Mouse (Mus musculus): ENCODE measurements around the gene Hdac4. TPM values are rescaled to one million over a fixed set of nuclear protein-coding genes. Genes with fewer than 3 reads are reported as not detected.

The Hdac4 gene
- polyA plus RNA-seq, 1 experiment, result 15.4 TPM

GRCm38 (mm10) chr1:92178021-92178895, 17.2 kb downstream of the Hdac4 start:
- no peak for DNase-seq (ENCODE audit: low spot score)

- no peak for DNase-seq (ENCODE audit: low spot score)
Observed at GRCm38 (mm10) chr1:92177599-92177998, 17.9 kb downstream of the Hdac4 start.

GRCm38 (mm10) chr1:92177196-92177595, 18.3 kb downstream of the Hdac4 start:
- no peak for DNase-seq (ENCODE audit: low spot score)

- DNase-seq (ENCODE audit: low spot score), result no peak
Observed at GRCm38 (mm10) chr1:92175266-92175665, 20.2 kb downstream of the Hdac4 start.

- no peak for DNase-seq (ENCODE audit: low spot score)
Observed at GRCm38 (mm10) chr1:92174898-92175255, 20.6 kb downstream of the Hdac4 start.

DNA sequence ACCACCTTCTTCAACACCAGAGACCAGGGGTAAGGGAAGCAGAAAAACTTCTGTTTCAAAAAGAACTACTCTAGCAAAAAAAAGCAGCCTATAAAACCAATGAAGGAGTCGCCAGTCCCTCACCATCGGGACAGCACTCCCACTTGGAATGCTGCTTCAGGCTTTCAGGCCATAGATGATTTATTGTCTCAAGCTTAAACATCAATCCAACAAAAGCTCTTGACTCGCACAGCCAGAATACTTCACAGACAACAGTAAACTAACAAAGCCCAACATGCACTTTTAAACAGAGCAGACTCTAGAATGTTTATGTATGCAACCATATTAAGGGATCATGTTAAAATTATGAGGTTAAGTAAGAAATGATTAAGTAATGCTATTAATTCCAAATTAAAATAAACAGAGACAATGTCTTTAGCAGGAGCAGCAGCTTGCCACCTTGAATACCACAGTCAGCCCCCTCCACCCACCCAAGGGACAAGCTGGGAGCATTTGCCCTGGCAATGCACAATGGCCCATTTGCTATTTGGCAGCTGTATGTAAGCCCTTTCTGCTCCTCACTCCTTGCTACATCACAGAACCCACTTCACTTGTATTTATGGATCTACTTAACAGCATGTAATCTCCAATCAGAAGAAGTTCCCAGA, 21.1 kb downstream of the Hdac4 start:
- no peak for DNase-seq (ENCODE audit: low spot score)

DNA sequence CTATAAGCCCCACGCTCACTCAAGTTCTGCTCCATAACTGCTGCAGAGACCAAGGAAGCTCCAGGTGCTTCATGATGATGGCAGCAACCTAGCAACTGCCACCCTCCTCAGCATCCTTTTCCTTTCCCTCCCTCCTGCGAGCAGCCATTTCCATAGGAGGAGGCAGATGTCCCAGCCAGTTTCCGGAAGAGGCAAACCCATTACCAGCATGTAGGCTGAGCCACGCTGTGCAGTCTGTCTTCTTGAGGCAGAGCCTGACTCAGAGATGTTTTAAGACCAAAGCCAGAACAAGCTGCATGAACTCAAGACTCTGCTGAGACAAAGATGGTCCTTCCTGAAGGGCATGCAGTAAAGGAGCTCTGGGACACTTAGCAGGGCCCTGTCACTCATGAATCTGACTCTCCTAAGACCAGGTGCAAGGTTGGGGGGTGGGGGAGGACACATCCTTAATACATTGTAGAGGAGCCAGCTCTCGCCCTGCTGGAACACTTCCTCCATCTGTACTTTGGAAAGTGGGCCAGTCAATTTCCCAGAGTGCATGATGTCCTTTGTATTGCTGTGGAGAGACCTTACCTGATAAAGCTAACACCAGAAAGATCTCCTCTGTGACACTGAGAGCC, 24.8 kb downstream of the Hdac4 start:
- no peak for DNase-seq (ENCODE audit: low spot score)

- DNase-seq (ENCODE audit: low spot score), result no peak
Observed at GRCm38 (mm10) chr1:92169776-92170055, 25.8 kb downstream of the Hdac4 start.

- DNase-seq (ENCODE audit: low spot score), result no peak
Observed at GRCm38 (mm10) chr1:92168900-92169775, 26.4 kb downstream of the Hdac4 start.

DNA sequence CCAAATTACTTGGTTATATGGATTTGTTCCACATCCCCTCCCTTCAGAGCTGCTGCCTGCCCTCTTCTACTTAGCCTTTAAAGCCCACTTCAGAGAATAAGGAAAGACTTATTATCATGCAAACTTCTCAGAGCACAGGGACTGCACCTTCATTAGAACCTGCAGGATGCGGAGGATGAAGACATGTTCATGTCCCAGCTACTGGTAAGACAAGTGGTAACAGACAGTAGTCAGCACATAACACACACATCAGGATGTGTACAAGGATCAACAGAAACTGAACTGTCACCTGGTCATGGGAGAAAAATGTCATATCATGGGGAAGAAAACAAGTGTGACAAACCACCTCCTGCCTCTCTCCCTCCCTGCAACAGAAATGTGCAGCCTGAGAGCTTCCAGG, 31.6 kb downstream of the Hdac4 start:
- no peak for DNase-seq (ENCODE audit: low spot score)

DNA sequence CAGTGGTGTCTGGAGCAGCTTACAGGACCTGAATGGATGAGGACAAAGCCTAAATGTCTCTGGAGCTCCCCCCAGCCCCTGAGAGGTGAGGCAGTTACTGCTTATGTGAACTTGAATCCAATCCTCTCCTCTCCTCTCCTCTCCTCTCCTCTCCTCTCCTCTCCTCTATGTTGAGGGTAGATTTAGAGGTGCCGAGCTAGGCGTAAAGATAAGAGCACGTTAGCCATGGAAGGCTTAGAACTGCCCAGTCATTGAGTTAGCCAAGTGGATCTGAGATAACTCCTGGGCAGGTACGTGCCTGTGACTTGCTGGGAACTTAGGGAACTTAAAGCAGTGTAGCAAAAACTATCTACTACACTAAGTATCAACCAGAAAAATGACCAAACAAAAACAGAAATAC, 35.7 kb downstream of the Hdac4 start:
- DNase-seq (ENCODE audit: low spot score), result no peak

- no peak for DNase-seq (ENCODE audit: low spot score)
Observed at GRCm38 (mm10) chr1:92150201-92150600, 45.3 kb downstream of the Hdac4 start.

GRCm38 (mm10) chr1:92148527-92148926, 47.0 kb downstream of the Hdac4 start:
- DNase-seq (ENCODE audit: low spot score), result no peak

DNA sequence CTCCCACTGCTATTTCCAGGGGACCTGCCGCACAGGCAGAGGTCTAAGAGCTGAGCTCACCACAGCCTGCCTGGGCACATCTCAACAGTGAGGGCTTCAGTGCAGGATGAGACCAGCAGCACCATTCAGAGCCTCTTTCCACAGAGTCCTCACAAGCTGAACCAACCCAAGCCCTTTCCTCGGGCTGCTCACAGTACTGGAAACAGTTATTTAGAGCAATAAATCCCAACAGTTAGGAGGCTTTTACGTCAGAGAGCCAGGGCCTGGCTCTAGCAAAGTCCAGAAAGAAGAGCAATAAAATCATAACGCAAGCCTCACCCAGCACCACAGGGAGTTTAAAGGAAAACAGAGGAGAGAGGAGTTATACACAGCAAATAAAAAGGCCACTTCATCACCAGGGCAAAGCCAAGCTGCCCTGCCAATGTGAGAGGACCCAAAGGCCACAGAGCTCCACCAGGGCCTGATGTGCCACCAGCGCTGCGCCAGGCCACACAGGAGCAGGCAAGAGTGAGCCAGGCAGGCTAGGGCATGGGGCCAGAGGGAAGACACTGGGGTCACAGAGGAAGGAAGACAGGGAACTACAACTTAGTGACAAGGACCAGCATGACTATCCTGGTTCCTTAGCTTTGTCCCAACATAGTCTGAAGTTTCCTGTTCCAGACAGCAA, 50.5 kb downstream of the Hdac4 start:
- no peak for DNase-seq (ENCODE audit: low spot score)

- no peak for DNase-seq (ENCODE audit: low spot score)
Observed at GRCm38 (mm10) chr1:92143331-92143895, 52.1 kb downstream of the Hdac4 start.

- no peak for DNase-seq (ENCODE audit: low spot score)
Observed at GRCm38 (mm10) chr1:92142793-92143192, 52.7 kb downstream of the Hdac4 start.

GRCm38 (mm10) chr1:92139001-92139400, 56.5 kb downstream of the Hdac4 start:
- DNase-seq (ENCODE audit: low spot score), result no peak

- no peak for DNase-seq (ENCODE audit: low spot score)
Observed at GRCm38 (mm10) chr1:92137136-92137848, 58.2 kb downstream of the Hdac4 start.

DNA sequence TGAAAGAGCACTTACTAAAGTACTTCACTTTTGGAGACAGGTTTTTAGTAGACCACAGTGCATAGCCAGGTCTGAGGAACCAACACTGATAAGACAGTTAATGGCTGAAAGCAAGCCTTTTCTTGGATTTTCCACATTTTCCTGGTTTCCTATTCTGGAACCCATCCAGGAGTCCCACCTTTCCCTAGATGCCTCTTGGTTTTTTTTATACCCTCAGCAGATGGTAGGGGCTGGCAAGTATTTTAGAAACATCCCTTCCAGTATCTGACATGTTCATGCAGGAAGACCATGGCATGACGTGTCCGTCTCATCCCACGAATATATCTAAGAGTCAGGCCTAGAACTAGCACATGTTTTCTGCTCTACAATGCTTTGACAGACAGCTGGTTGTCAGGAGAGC, 59.1 kb downstream of the Hdac4 start:
- no peak for DNase-seq (ENCODE audit: low spot score)

DNA sequence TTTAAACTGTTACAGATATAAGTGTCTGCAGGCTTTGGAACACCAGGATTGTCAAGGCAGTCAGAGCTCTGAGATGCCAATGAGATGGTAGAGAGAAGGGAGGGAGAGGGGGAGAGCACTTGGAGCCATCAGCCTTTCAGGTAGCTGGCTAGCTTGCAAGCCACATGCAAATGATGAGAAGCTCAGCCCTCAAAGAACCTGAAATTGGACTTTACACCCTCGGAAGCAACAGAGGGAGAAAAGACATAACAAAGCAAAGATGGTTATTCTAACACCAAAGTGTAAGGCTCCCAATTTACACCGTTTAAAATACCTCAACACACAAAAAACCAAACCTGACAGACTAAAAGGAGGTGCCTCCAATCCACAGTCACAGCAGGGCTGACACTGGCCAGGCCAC, 63.3 kb downstream of the Hdac4 start:
- DNase-seq (ENCODE audit: low spot score), result no peak

Data from urinary bladder, adult 2 months (tissue).